Mouse (Mus musculus) heart, embryonic 15.5 days (tissue): Measurements from ENCODE around the gene Mfsd11. TPM values are rescaled to one million over a fixed set of nuclear protein-coding genes. Genes with fewer than 3 reads are reported as not detected.
"Not testable (repeated sequence)": the region's sequence is repeated elsewhere in the genome, so short reads cannot be mapped to it uniquely, and the experiment has no call there.

ENCODE experiments used
- ATAC-seq: fragments of 200-750 bp; cut with Nextera tagmentation; replicated peaks from 2 replicates; pipeline ENCODE4 v1.8.0; 2017; ENCODE audit warnings: low read depth, moderate TSS enrichment; ENCODE audit not compliant: insufficient number of reproducible peaks, insufficient read depth, low FRiP score
- H3K27ac ChIP-seq: fragments of 300-500 bp; sonication (generic); 2 replicates; pipeline ENCODE4 v1.5.1; 2015; ENCODE audit warnings: mild to moderate bottlenecking, inconsistent platforms
- H3K27me3 ChIP-seq: fragments of 300-500 bp; sonication (generic); 2 replicates; pipeline ENCODE4 v1.6.1; 2015; ENCODE audit warnings: inconsistent platforms
- H3K36me3 ChIP-seq: fragments of 300-500 bp; sonication (generic); 2 replicates; pipeline ENCODE4 v1.6.1; 2015; ENCODE audit warnings: mild to moderate bottlenecking, inconsistent platforms
- H3K4me1 ChIP-seq: fragments of 300-500 bp; sonication (generic); replicated peaks from 2 replicates; pipeline ENCODE4 v1.6.1; 2015; ENCODE audit warnings: inconsistent platforms
- H3K4me2 ChIP-seq: fragments of 300-500 bp; sonication (generic); 2 replicates; pipeline ENCODE4 v1.6.1; 2015; ENCODE audit warnings: inconsistent platforms, mild to moderate bottlenecking, moderate library complexity
- H3K4me3 ChIP-seq: fragments of 300-500 bp; sonication (generic); 2 replicates; pipeline ENCODE4 v1.5.1; 2015; ENCODE audit warnings: mild to moderate bottlenecking, inconsistent platforms
- H3K9ac ChIP-seq: fragments of 300-500 bp; sonication (generic); 2 replicates; pipeline ENCODE4 v1.6.1; 2015; ENCODE audit warnings: mild to moderate bottlenecking, inconsistent platforms
- H3K9me3 ChIP-seq: fragments of 300-500 bp; sonication (generic); replicated peaks from 2 replicates; pipeline ENCODE4 v1.6.1; 2016; ENCODE audit warnings: inconsistent platforms
- WGBS: fragments of 180-500 bp; shearing (Covaris S2); methylation state at CpG from one replicate; pipeline ENCODE4 v1.1.7; 2015; ENCODE audit warnings: mixed read lengths; 5-methylcytosine and 5-hydroxymethylcytosine counted together
- polyA plus RNA-seq: library from polyadenylated mRNA; unstranded; fragments of >200 nt; fragmentation: Nextera tagmentation; extraction: Ambion mirVana; gene quantifications from 2 replicates; pipeline ENCODE4 v1.2.1, GENCODE M21; 2015

Mfsd11 gene
- polyA plus RNA-seq, 1 experiment from 2014 or later = 38.6 TPM

GRCm38 (mm10) chr11:116895402-116895801, 43.2 kb downstream of the Mfsd11 start:
- Histone ChIP-seq H3K4me2 (no peak overlapping the region), H3K4me1 (0 out of 2 replicates have a peak, but pooled peaks cover 2% of the 10 kb centered on the region)

GRCm38 (mm10) chr11:116899247-116899646, 47.0 kb downstream of the Mfsd11 start:
- Histone ChIP-seq H3K27ac (no peak overlapping the region), H3K4me1 (0 out of 2 replicates have a peak, but pooled peaks cover 2% of the 10 kb centered on the region), H3K9me3 (no peaks in the 10 kb centered on the region), H3K4me3 (no peak overlapping the region), H3K27me3 (peaks cover 16% of the 10 kb centered on the region), H3K9ac (no peak overlapping the region), H3K36me3 (no peaks in the 10 kb centered on the region), H3K4me2 (no peak overlapping the region)
- 88% methylated on average over 12 of the region's 12 CpGs for WGBS
- no peak for ATAC-seq

More at GRCm38 (mm10) chr11:116895402-116895801, 43.2 kb downstream of the Mfsd11 start:
- Histone ChIP-seq H3K27me3 (no peaks in the 10 kb centered on the region), H3K9ac (no peak overlapping the region), H3K4me3 (no peak overlapping the region), H3K9me3 (no peaks in the 10 kb centered on the region), H3K36me3 (no peaks in the 10 kb centered on the region), H3K27ac (no peak overlapping the region)
- ATAC-seq = no peak
- 75% methylated on average over 3 of the region's 3 CpGs for WGBS

GRCm38 (mm10) chr11:116902588-116902987, 50.3 kb downstream of the Mfsd11 start:
- not testable (repeated sequence) for H3K4me3 ChIP-seq, H3K27ac ChIP-seq, H3K4me1 ChIP-seq, H3K36me3 ChIP-seq, ATAC-seq, H3K9me3 ChIP-seq, H3K4me2 ChIP-seq, H3K9ac ChIP-seq
- 88% methylated on average over 10 of the region's 10 CpGs for WGBS
- H3K27me3 ChIP-seq = peaks cover 33% of the 10 kb centered on the region

- Histone ChIP-seq H3K4me1 (peaks cover 8% of the 10 kb centered on the region; the same call in 1 of the 2 replicates), H3K9ac (no peak overlapping the region), H3K27me3 (peaks cover 29% of the 10 kb centered on the region), H3K27ac (no peak overlapping the region), H3K9me3 (no peaks in the 10 kb centered on the region), H3K4me2 (peak overlapping the region; percentile 59), H3K4me3 (peak overlapping the region; percentile 32), H3K36me3 (no peaks in the 10 kb centered on the region)
- 5% methylated on average over 23 of the region's 23 CpGs for WGBS
- no peak for ATAC-seq
Observed at GRCm38 (mm10) chr11:116905741-116906456, 53.7 kb downstream of the Mfsd11 start.

GRCm38 (mm10) chr11:116913573-116913972, 61.3 kb downstream of the Mfsd11 start:
- H3K36me3 ChIP-seq = no peaks in the 10 kb centered on the region
- no peak overlapping the region for H3K4me2 ChIP-seq
- H3K4me3 ChIP-seq = no peak overlapping the region
- no peak overlapping the region for H3K9ac ChIP-seq
- no peaks in the 10 kb centered on the region for H3K9me3 ChIP-seq
- peaks cover 37% of the 10 kb centered on the region for H3K27me3 ChIP-seq
- 75% methylated on average over 16 of the region's 16 CpGs for WGBS
- H3K27ac ChIP-seq = no peak overlapping the region
- H3K4me1 ChIP-seq = peaks cover 2% of the 10 kb centered on the region
- ATAC-seq = no peak

- H3K36me3 ChIP-seq = no peaks in the 10 kb centered on the region
- H3K9me3 ChIP-seq = no peaks in the 10 kb centered on the region
- WGBS = 65% methylated on average over 5 of the region's 5 CpGs
- no peak overlapping the region for H3K4me2 ChIP-seq
- H3K27ac ChIP-seq = no peak overlapping the region
- peaks cover 44% of the 10 kb centered on the region for H3K27me3 ChIP-seq
- H3K4me3 ChIP-seq = no peak overlapping the region
- no peak for ATAC-seq
- no peak overlapping the region for H3K9ac ChIP-seq
- H3K4me1 ChIP-seq = peaks cover 9% of the 10 kb centered on the region
Observed at GRCm38 (mm10) chr11:116914267-116914885, 62.1 kb downstream of the Mfsd11 start.

GRCm38 (mm10) chr11:116915241-116915640, 63.0 kb downstream of the Mfsd11 start:
- Histone ChIP-seq H3K27ac (no peak overlapping the region), H3K4me1 (peaks cover 11% of the 10 kb centered on the region), H3K9ac (no peak overlapping the region), H3K4me3 (no peak overlapping the region), H3K27me3 (peaks cover 53% of the 10 kb centered on the region), H3K9me3 (no peaks in the 10 kb centered on the region), H3K36me3 (no peaks in the 10 kb centered on the region), H3K4me2 (no peak overlapping the region)
- WGBS = 82% methylated on average over 3 of the region's 3 CpGs
- ATAC-seq = no peak

- Histone ChIP-seq H3K4me2 (no peak overlapping the region), H3K9ac (no peak overlapping the region), H3K9me3 (no peaks in the 10 kb centered on the region), H3K27me3 (peaks cover 70% of the 10 kb centered on the region), H3K36me3 (no peaks in the 10 kb centered on the region), H3K27ac (no peak overlapping the region), H3K4me3 (no peak overlapping the region), H3K4me1 (peaks cover 17% of the 10 kb centered on the region)
- ATAC-seq = no peak
- WGBS = 45% methylated on average over 7 of the region's 7 CpGs
Observed at GRCm38 (mm10) chr11:116917361-116917760, 65.1 kb downstream of the Mfsd11 start.

- Histone ChIP-seq H3K4me2 (peak within 1 kb of the TSS; percentile 97), H3K27ac (no peak within 1 kb of the TSS), H3K9me3 (no peaks in the 10 kb centered on the region), H3K27me3 (peaks cover 69% of the 10 kb centered on the region), H3K4me1 (peaks cover 18% of the 10 kb centered on the region), H3K9ac (peak within 1 kb of the TSS; percentile 53), H3K4me3 (peak within 1 kb of the TSS; percentile 60), H3K36me3 (no peaks in the 10 kb centered on the region)
- 2% methylated on average over 62 of the region's 90 CpGs for WGBS
- peak; percentile 57 for ATAC-seq
Observed at GRCm38 (mm10) chr11:116918323-116919185, 66.3 kb downstream of the Mfsd11 start, which contains the start of gene Mgat5b. Gene Mgat5b, plus strand, starts transcription at chr11:116918863.

- WGBS = 3% methylated on average over 46 of the region's 58 CpGs
- H3K4me1 ChIP-seq = peaks cover 18% of the 10 kb centered on the region
- H3K4me2 ChIP-seq = peak overlapping the region; percentile 97
- H3K9me3 ChIP-seq = no peaks in the 10 kb centered on the region
- no peaks in the 10 kb centered on the region for H3K36me3 ChIP-seq
- ATAC-seq = no peak
- peaks cover 78% of the 10 kb centered on the region for H3K27me3 ChIP-seq
- H3K4me3 ChIP-seq = peak overlapping the region; percentile 60
- peak overlapping the region; percentile 53 for H3K9ac ChIP-seq
- no peak overlapping the region for H3K27ac ChIP-seq
Observed at GRCm38 (mm10) chr11:116919186-116920020, 67.2 kb downstream of the Mfsd11 start.
